Mouse (Mus musculus) liver, embryonic 15.5 days (tissue): ENCODE data around the gene Eno3. TPM values are rescaled to one million over a fixed set of nuclear protein-coding genes. Genes with fewer than 3 reads are reported as not detected.

Source experiments
- ATAC-seq: fragments of 200-750 bp; cut with Nextera tagmentation; 2 replicates; pipeline ENCODE4 v1.8.0; 2017; ENCODE audit warnings: moderate number of reproducible peaks, mild to moderate bottlenecking, moderate library complexity; ENCODE audit not compliant: insufficient read depth
- H3K27ac ChIP-seq: fragments of 300-500 bp; sonication (generic); replicated peaks from 2 replicates; pipeline ENCODE4 v1.5.1; 2015; ENCODE audit warnings: mild to moderate bottlenecking, inconsistent platforms
- H3K27me3 ChIP-seq: fragments of 300-500 bp; sonication (generic); 2 replicates; pipeline ENCODE4 v1.6.1; 2015; ENCODE audit warnings: mild to moderate bottlenecking, inconsistent platforms
- H3K36me3 ChIP-seq: fragments of 300-500 bp; sonication (generic); replicated peaks from 2 replicates; pipeline ENCODE4 v1.6.1; 2015; ENCODE audit warnings: moderate library complexity, mild to moderate bottlenecking, inconsistent platforms
- H3K4me1 ChIP-seq: fragments of 300-500 bp; sonication (generic); replicated peaks from 2 replicates; pipeline ENCODE4 v1.6.1; 2015; ENCODE audit warnings: inconsistent platforms
- H3K4me2 ChIP-seq: fragments of 300-500 bp; sonication (generic); 2 replicates; pipeline ENCODE4 v1.6.1; 2015; ENCODE audit warnings: moderate library complexity, mild to moderate bottlenecking, inconsistent platforms
- H3K4me3 ChIP-seq: fragments of 300-500 bp; sonication (generic); replicated peaks from 2 replicates; pipeline ENCODE4 v1.5.1; 2015; ENCODE audit warnings: mild to moderate bottlenecking, inconsistent platforms
- H3K9ac ChIP-seq: fragments of 300-500 bp; sonication (generic); 2 replicates; pipeline ENCODE4 v1.6.1; 2015; ENCODE audit warnings: moderate library complexity, mild to moderate bottlenecking, inconsistent platforms
- H3K9me3 ChIP-seq: fragments of 300-500 bp; sonication (generic); replicated peaks from 2 replicates; pipeline ENCODE4 v1.6.1; 2016; ENCODE audit warnings: inconsistent platforms
- WGBS: fragments of 180-500 bp; shearing (Covaris S2); methylation state at CpG from one replicate; pipeline ENCODE4 v1.1.7; 2015; ENCODE audit warnings: mixed read lengths; ENCODE audit not compliant: insufficient replicate concordance; 5-methylcytosine and 5-hydroxymethylcytosine counted together
- polyA plus RNA-seq: library from polyadenylated mRNA; unstranded; fragments of >200 nt; fragmentation: Nextera tagmentation; extraction: Ambion mirVana; gene quantifications from 2 replicates; pipeline ENCODE4 v1.2.1, GENCODE M21; 2015

The Eno3 gene
- polyA plus RNA-seq, 1 experiment from 2014 or later = 18.2 TPM

GRCm38 (mm10) chr11:70669582-70670345 lies 12.8 kb downstream of the Eno3 start:
- Histone ChIP-seq H3K36me3 (peaks cover 33% of the 10 kb centered on the region), H3K4me3 (peak overlapping the region; percentile 79), H3K9ac (peak overlapping the region; percentile 78), H3K27me3 (no peaks in the 10 kb centered on the region), H3K27ac (peak overlapping the region; percentile 98), H3K4me1 (peaks cover 47% of the 10 kb centered on the region), H3K4me2 (peak overlapping the region; percentile 98), H3K9me3 (no peaks in the 10 kb centered on the region)
- ATAC-seq = peak; percentile 0; the same call in 1 of the 2 replicates
- under 1% methylated on average over 31 of the region's 31 CpGs for WGBS

DNA sequence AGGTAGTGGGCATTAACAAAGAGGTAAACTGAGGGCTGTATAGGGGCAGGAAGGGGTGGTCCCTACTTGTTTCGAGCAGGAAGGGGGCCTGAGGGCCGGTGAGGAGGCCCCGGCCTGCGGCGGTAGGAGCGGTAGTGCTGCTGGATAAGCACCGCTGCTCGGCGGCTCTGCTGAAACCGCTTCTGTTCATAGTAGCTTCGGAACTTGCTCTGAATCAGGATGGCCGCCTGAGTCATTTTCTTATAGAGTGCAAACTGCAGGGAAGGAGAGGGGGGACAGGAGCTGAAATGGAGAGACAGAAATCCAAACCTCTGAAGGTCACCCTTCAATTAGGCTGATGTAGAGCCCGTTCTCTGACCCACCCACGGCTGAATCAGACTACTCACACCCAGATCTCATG lies 13.5 kb downstream of the Eno3 start:
- Histone ChIP-seq H3K4me3 (peak overlapping the region; percentile 79), H3K9ac (peak overlapping the region; percentile 78), H3K36me3 (peaks cover 26% of the 10 kb centered on the region; the same call in 1 of the 2 replicates), H3K27me3 (no peaks in the 10 kb centered on the region), H3K9me3 (no peaks in the 10 kb centered on the region), H3K4me1 (peaks cover 47% of the 10 kb centered on the region), H3K4me2 (peak overlapping the region; percentile 98), H3K27ac (peak overlapping the region; percentile 98)
- 55% methylated on average over 14 of the region's 14 CpGs for WGBS
- ATAC-seq = no peak

DNA sequence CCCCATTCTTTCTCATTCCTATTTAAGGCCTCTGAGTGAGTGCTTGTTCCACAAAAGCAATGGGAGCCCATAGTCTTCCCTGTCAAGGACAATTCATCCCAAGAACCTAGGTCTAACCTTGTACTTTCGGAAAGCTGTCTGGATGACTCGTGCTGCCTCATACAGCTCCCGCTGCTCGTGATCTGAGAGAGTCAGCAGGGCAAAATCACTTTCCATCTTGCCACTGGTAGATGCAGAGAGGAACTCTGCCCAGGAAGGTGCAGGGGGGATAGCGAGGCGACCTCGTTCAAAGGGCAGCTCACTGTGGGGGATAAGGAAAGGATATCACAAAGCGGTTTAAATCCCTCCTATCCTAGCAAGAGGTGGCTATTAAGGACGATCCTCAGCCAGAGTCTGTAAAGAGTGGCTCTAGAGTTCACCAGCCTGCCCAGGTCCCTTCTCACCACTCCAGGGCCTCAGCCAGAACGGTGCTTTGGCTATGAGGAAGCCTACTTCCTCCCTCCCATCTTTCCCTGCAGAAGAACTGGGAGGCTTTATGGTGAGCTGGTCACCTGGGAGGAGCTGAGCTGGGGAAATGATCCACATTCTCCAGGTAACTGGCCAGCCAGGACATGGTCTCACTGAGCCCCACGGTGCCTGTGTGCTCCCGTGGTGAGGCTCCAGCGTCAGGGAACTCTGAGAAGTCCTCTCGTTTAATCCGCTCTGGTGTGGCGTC lies 14.5 kb downstream of the Eno3 start:
- H3K27ac ChIP-seq = no peak overlapping the region
- no peaks in the 10 kb centered on the region for H3K9me3 ChIP-seq
- peaks cover 41% of the 10 kb centered on the region for H3K4me1 ChIP-seq
- H3K4me2 ChIP-seq = no peak overlapping the region
- no peaks in the 10 kb centered on the region for H3K27me3 ChIP-seq
- ATAC-seq = no peak
- H3K9ac ChIP-seq = no peak overlapping the region
- no peak overlapping the region for H3K4me3 ChIP-seq
- peaks cover 24% of the 10 kb centered on the region; the same call in 1 of the 2 replicates for H3K36me3 ChIP-seq
- 76% methylated on average over 16 of the region's 16 CpGs for WGBS

- H3K36me3 ChIP-seq = peaks cover 23% of the 10 kb centered on the region; the same call in 1 of the 2 replicates
Observed at GRCm38 (mm10) chr11:70674014-70674413, 17.0 kb downstream of the Eno3 start.

DNA sequence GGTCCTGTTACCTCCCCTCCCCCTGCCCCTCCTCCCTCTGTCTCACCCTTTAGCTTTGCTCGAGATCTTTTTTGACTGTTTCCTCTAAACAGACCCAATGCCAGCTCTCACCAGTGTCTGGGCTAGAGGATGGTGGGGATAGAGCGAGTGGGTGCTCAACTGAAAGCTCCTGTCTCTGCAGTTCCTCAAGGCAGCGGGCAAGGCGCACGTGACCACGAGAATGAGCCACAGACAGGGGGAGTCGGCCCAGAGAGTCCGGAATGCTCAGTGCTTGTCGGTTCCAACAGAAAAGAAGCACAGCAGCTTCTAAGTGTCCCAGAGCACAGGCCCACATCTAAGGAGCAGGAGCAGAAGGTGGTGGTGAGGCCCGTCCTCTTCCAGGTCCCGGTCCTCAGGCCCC lies 17.5 kb downstream of the Eno3 start:
- Histone ChIP-seq H3K27ac (no peak overlapping the region), H3K9ac (no peak overlapping the region), H3K9me3 (no peaks in the 10 kb centered on the region), H3K4me1 (peaks cover 32% of the 10 kb centered on the region), H3K4me3 (no peak overlapping the region), H3K27me3 (no peaks in the 10 kb centered on the region), H3K36me3 (peaks cover 23% of the 10 kb centered on the region; the same call in 1 of the 2 replicates), H3K4me2 (no peak overlapping the region)
- ATAC-seq = no peak
- WGBS = 55% methylated on average over 11 of the region's 11 CpGs

More at GRCm38 (mm10) chr11:70674014-70674413, 17.0 kb downstream of the Eno3 start:
- no peak overlapping the region for H3K9ac ChIP-seq
- no peaks in the 10 kb centered on the region for H3K27me3 ChIP-seq
- no peak overlapping the region for H3K4me3 ChIP-seq
- no peak for ATAC-seq
- H3K9me3 ChIP-seq = no peaks in the 10 kb centered on the region
- no peak overlapping the region for H3K27ac ChIP-seq
- peaks cover 28% of the 10 kb centered on the region for H3K4me1 ChIP-seq
- WGBS = 85% methylated on average over 6 of the region's 6 CpGs
- H3K4me2 ChIP-seq = no peak overlapping the region

DNA sequence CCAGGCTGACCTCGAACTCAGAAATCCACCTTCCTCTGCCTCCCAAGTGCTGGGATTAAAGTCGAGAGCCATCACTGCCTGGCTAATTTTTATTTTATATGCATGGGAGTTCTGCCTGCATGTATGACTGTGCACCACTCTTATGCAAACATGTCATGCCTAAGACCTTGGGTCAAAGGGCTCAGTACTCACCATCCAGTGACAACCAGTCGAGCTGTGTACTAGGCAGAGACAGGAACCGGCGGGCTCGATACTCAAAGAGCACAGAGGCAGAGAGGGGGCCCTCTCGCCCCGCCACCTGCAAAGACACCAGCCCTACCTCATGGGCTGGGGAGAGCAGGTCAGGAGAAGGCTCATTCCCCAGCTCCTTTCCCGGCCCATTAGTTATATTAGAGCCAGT lies 21.1 kb downstream of the Eno3 start:
- Histone ChIP-seq H3K27me3 (no peaks in the 10 kb centered on the region), H3K9ac (no peak overlapping the region), H3K36me3 (peaks cover 32% of the 10 kb centered on the region), H3K4me2 (no peak overlapping the region), H3K9me3 (no peaks in the 10 kb centered on the region), H3K27ac (peak overlapping the region; percentile 73), H3K4me3 (no peak overlapping the region), H3K4me1 (peaks cover 26% of the 10 kb centered on the region)
- peak; percentile 61 for ATAC-seq
- 61% methylated on average over 9 of the region's 9 CpGs for WGBS

DNA sequence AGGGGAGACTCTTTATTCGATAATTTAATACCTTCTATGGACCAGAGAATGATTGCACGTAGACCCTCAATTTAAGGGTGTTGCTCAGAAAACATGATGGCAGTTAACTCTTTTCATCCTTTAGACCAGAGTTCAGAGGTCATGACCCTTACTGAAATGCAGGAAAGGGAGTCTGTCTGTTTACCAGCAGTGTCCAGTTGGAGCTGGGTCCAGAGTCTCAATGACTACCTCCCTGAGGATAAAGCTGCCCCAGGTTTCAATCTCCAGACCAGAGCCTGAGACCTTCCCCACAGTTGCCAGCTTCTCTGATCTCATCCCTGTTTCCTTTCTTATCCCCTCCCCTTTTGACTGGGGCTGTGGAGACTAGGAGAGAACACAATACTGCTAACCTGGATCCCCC lies 21.6 kb downstream of the Eno3 start:
- H3K9me3 ChIP-seq = no peaks in the 10 kb centered on the region
- H3K9ac ChIP-seq = no peak overlapping the region
- peaks cover 36% of the 10 kb centered on the region for H3K36me3 ChIP-seq
- H3K27me3 ChIP-seq = no peaks in the 10 kb centered on the region
- H3K27ac ChIP-seq = peak overlapping the region; percentile 73
- no peak overlapping the region for H3K4me3 ChIP-seq
- H3K4me2 ChIP-seq = no peak overlapping the region
- peak; percentile 54 for ATAC-seq
- peaks cover 26% of the 10 kb centered on the region for H3K4me1 ChIP-seq
- WGBS = 73% methylated on average over 2 of the region's 2 CpGs

DNA sequence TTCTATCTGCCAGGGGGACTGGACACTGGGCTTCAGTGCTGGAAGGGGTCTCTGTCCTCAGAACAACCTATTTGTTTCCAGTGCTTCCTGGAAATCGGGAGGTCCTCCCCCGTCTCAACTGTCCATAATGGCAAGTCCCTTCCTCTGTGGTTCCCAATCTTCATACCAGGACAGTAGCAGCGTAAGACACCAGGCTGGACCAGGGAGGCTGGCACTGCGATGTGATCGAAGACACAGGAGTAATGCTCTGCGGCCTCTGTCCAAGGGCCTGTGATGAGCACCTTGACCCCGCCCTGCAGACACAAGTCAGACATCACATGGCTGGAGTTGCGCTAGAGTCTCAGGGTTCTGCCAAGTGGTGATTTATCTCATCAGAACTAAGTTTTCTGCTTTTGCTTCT lies 22.4 kb downstream of the Eno3 start:
- H3K36me3 ChIP-seq = peaks cover 30% of the 10 kb centered on the region
- no peak for ATAC-seq
- peak overlapping the region; percentile 64; the same call in 1 of the 2 replicates for H3K27ac ChIP-seq

DNA sequence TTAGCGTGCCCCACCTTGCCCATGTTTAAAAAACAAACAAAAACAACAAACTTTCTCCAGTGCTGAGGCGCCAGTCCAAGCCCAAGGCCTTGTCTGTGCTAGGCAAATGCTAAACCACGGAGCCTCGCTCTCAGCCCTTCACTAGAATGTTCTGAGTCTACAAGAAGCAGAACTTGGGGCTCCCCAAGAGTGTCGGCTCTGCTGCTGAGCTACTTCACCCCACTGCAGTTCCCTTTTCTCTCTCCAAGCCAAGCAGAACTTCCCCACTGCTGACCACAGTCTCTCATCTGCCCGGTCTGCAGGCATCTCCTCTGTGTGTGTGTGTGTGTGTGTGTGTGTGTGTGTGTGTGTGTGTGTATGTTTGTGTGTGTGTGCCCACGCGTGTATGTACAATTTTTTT lies 22.9 kb downstream of the Eno3 start:
- WGBS = 35% methylated on average over 8 of the region's 8 CpGs
- peaks cover 30% of the 10 kb centered on the region for H3K36me3 ChIP-seq
- H3K9ac ChIP-seq = no peak overlapping the region
- H3K27me3 ChIP-seq = no peaks in the 10 kb centered on the region
- H3K4me2 ChIP-seq = no peak overlapping the region
- ATAC-seq = no peak
- H3K4me3 ChIP-seq = no peak overlapping the region
- H3K27ac ChIP-seq = peak overlapping the region; percentile 14; the same call in 1 of the 2 replicates
- H3K9me3 ChIP-seq = no peaks in the 10 kb centered on the region
- H3K4me1 ChIP-seq = peaks cover 26% of the 10 kb centered on the region

More for the DNA sequence above, 22.4 kb downstream of the Eno3 start:
- Histone ChIP-seq H3K27me3 (no peaks in the 10 kb centered on the region), H3K9me3 (no peaks in the 10 kb centered on the region), H3K4me2 (no peak overlapping the region), H3K4me3 (no peak overlapping the region), H3K4me1 (peaks cover 26% of the 10 kb centered on the region), H3K9ac (no peak overlapping the region)
- 81% methylated on average over 8 of the region's 8 CpGs for WGBS

GRCm38 (mm10) chr11:70681170-70681569 lies 24.2 kb downstream of the Eno3 start:
- H3K9me3 ChIP-seq = no peaks in the 10 kb centered on the region
- no peak for ATAC-seq
- 75% methylated on average over 12 of the region's 12 CpGs for WGBS
- H3K36me3 ChIP-seq = peaks cover 27% of the 10 kb centered on the region
- H3K27ac ChIP-seq = no peak overlapping the region
- H3K9ac ChIP-seq = no peak overlapping the region
- peaks cover 26% of the 10 kb centered on the region for H3K4me1 ChIP-seq
- H3K4me2 ChIP-seq = no peak overlapping the region
- no peak overlapping the region for H3K4me3 ChIP-seq
- no peaks in the 10 kb centered on the region for H3K27me3 ChIP-seq

DNA sequence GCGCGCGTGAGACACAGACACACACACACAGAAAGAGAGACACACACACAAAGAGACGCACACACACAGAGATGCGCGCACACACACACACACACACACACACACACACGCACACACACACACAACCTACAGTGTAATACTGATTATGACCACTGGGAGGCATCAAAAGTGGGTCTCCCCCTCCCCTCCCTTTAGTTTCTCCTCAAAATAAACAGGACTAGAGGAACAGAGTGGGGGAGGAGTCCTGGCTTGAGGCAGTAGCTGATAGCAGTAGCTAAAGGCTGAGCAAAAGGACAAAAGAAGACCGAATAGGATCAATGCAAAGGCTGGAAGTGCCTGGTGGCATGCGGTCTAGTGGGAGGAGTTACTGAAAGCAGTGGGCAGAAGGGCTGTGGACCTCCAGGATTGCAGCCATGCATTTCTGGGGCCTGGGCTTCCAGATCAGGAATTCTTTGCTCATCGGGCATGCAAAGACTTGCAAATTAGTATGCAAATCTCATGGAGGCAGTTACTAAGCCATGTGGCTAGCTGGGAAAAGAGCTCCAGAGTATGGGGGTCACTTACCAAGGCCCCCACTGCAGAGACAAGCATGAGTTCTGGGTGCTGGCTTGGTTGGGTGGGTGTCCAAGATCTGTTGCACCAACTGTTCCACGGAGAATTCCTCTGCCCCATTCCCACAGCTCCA lies 25.0 kb downstream of the Eno3 start:
- no peak for ATAC-seq
- WGBS = 54% methylated on average over 11 of the region's 11 CpGs
- H3K27ac ChIP-seq = no peak overlapping the region
- H3K4me3 ChIP-seq = no peak overlapping the region
- no peak overlapping the region for H3K4me2 ChIP-seq
- H3K9ac ChIP-seq = no peak overlapping the region
- no peaks in the 10 kb centered on the region for H3K27me3 ChIP-seq
- H3K9me3 ChIP-seq = no peaks in the 10 kb centered on the region
- peaks cover 34% of the 10 kb centered on the region for H3K4me1 ChIP-seq
- peaks cover 19% of the 10 kb centered on the region for H3K36me3 ChIP-seq
